Mouse (Mus musculus): ENCODE data around the gene Hoxd3. TPM values are rescaled to one million over a fixed set of nuclear protein-coding genes. Genes with fewer than 3 reads are reported as not detected.

The Hoxd3 gene
- polyA plus RNA-seq, 1 experiment from 2014 or later: not detected

GRCm38 (mm10) chr2:74745540-74746297 is 34.0 kb downstream of the Hoxd3 start:
- DNase-seq (ENCODE audit: low spot score) (no peak), ATAC-seq (no peak)
- Histone ChIP-seq H3K4me3 (ENCODE audit: low read depth, low read length) (no peak overlapping the region), H3K9ac (replicated peaks; ENCODE audit: low read depth) (no peak overlapping the region), H3K4me1 (ENCODE audit: insufficient read depth, low read depth, low read length) (peaks cover 8% of the 10 kb centered on the region; the same call in 1 of the 2 replicates), H3K9me3 (ENCODE audit: low read length) (no peaks in the 10 kb centered on the region), H3K36me3 (ENCODE audit: insufficient read depth, low read length) (no peaks in the 10 kb centered on the region), H3K27me3 (replicated peaks; ENCODE audit: insufficient read depth, low read length) (peaks cover 88% of the 10 kb centered on the region), H3K27ac (ENCODE audit: low read length) (no peak overlapping the region), H3K4me2 (replicated peaks; ENCODE audit: low read depth, low read length) (no peak overlapping the region)
- TF ChIP-seq EP300 (IDR thresholded peaks at IDR 0.05) (no peak), CTCF (IDR thresholded peaks at IDR 0.05) (no peak)
- 9% methylated on average over 6 of the region's 6 CpGs for WGBS

- TF ChIP-seq CTCF (IDR thresholded peaks at IDR 0.05): no peak
- no peak for TF ChIP-seq EP300 (IDR thresholded peaks at IDR 0.05)
- 5% methylated on average over 58 of the region's 58 CpGs for WGBS
- DNase-seq (ENCODE audit: low spot score): no peak
- no peak for ATAC-seq
- peaks cover 89% of the 10 kb centered on the region for H3K27me3 ChIP-seq (replicated peaks; ENCODE audit: insufficient read depth, low read length)
- no peaks in the 10 kb centered on the region for H3K36me3 ChIP-seq (ENCODE audit: insufficient read depth, low read length)
- no peak overlapping the region for H3K4me3 ChIP-seq (ENCODE audit: low read depth, low read length)
- no peaks in the 10 kb centered on the region for H3K9me3 ChIP-seq (ENCODE audit: low read length)
- no peak overlapping the region for H3K9ac ChIP-seq (replicated peaks; ENCODE audit: low read depth)
- H3K27ac ChIP-seq (ENCODE audit: low read length): no peak overlapping the region
- no peak overlapping the region for H3K4me2 ChIP-seq (replicated peaks; ENCODE audit: low read depth, low read length)
- H3K4me1 ChIP-seq (ENCODE audit: insufficient read depth, low read depth, low read length): peaks cover 8% of the 10 kb centered on the region; the same call in 1 of the 2 replicates
Observed at GRCm38 (mm10) chr2:74746298-74746921, 34.7 kb downstream of the Hoxd3 start.

- H3K4me2 ChIP-seq (replicated peaks; ENCODE audit: low read depth, low read length): no peak overlapping the region
- peaks cover 8% of the 10 kb centered on the region; the same call in 1 of the 2 replicates for H3K4me1 ChIP-seq (ENCODE audit: insufficient read depth, low read depth, low read length)
- DNase-seq (ENCODE audit: low spot score) (no peak), ATAC-seq (no peak)
- no peak overlapping the region for H3K9ac ChIP-seq (replicated peaks; ENCODE audit: low read depth)
- TF ChIP-seq CTCF (IDR thresholded peaks at IDR 0.05) (no peak), EP300 (IDR thresholded peaks at IDR 0.05) (no peak)
- peaks cover 89% of the 10 kb centered on the region for H3K27me3 ChIP-seq (replicated peaks; ENCODE audit: insufficient read depth, low read length)
- no peak overlapping the region for H3K4me3 ChIP-seq (ENCODE audit: low read depth, low read length)
- no peaks in the 10 kb centered on the region for H3K36me3 ChIP-seq (ENCODE audit: insufficient read depth, low read length)
- H3K9me3 ChIP-seq (ENCODE audit: low read length): no peaks in the 10 kb centered on the region
- WGBS: 5% methylated on average over 24 of the region's 24 CpGs
- H3K27ac ChIP-seq (ENCODE audit: low read length): no peak overlapping the region
Observed at GRCm38 (mm10) chr2:74747006-74747405, 35.3 kb downstream of the Hoxd3 start.

- no peak for ATAC-seq
- Histone ChIP-seq H3K27me3 (replicated peaks; ENCODE audit: insufficient read depth, low read length) (peaks cover 93% of the 10 kb centered on the region), H3K9me3 (ENCODE audit: low read length) (no peaks in the 10 kb centered on the region), H3K4me2 (replicated peaks; ENCODE audit: low read depth, low read length) (no peak overlapping the region), H3K9ac (replicated peaks; ENCODE audit: low read depth) (no peak overlapping the region), H3K4me1 (ENCODE audit: insufficient read depth, low read depth, low read length) (peaks cover 8% of the 10 kb centered on the region; the same call in 1 of the 2 replicates), H3K4me3 (ENCODE audit: low read depth, low read length) (no peak overlapping the region), H3K36me3 (ENCODE audit: insufficient read depth, low read length) (no peaks in the 10 kb centered on the region), H3K27ac (ENCODE audit: low read length) (no peak overlapping the region)
- no peak for TF ChIP-seq CTCF (IDR thresholded peaks at IDR 0.05)
- no peak for TF ChIP-seq EP300 (IDR thresholded peaks at IDR 0.05)
- no peak for DNase-seq (ENCODE audit: low spot score)
- whole genome bisulfite sequencing: 19% methylated on average over 11 of the region's 11 CpGs
Observed at GRCm38 (mm10) chr2:74747661-74748141, 36.0 kb downstream of the Hoxd3 start.

GRCm38 (mm10) chr2:74748436-74748995 is 36.8 kb downstream of the Hoxd3 start:
- 14% methylated on average over 9 of the region's 9 CpGs for WGBS

More at GRCm38 (mm10) chr2:74748436-74748995, 36.8 kb downstream of the Hoxd3 start:
- Histone ChIP-seq H3K9me3 (ENCODE audit: low read length) (no peaks in the 10 kb centered on the region), H3K27me3 (replicated peaks; ENCODE audit: insufficient read depth, low read length) (peaks cover 94% of the 10 kb centered on the region), H3K9ac (replicated peaks; ENCODE audit: low read depth) (no peak overlapping the region), H3K4me2 (replicated peaks; ENCODE audit: low read depth, low read length) (no peak overlapping the region), H3K4me1 (ENCODE audit: insufficient read depth, low read depth, low read length) (peaks cover 11% of the 10 kb centered on the region; the same call in 1 of the 2 replicates), H3K27ac (ENCODE audit: low read length) (no peak overlapping the region), H3K4me3 (ENCODE audit: low read depth, low read length) (no peak overlapping the region), H3K36me3 (ENCODE audit: insufficient read depth, low read length) (no peaks in the 10 kb centered on the region)
- DNase-seq (ENCODE audit: low spot score): no peak
- TF ChIP-seq CTCF (IDR thresholded peaks at IDR 0.05) (no peak), EP300 (IDR thresholded peaks at IDR 0.05) (no peak)
- ATAC-seq: no peak
